In the genomic region with DNA sequence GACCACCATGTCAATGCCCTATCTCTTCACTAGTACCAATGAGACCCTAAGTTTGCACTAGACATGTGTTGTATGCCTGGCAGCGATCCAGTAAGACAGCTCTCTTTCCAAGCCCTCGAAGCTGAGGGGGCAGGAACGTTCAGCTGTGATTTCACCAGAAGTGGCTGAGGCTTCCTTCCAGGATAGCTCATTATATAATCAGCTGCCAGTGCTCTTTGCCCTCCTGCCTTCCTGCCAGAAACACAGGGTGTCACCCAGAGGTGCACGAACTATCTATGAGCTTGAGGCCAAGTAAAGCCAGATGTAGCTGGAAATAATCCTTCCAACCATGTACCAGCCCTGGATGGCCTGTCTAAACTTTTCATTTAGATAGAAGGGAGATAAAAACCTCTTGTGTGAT, we compare ENCODE assay signal across 17 mouse cellular contexts. TPM values are rescaled to one million over a fixed set of nuclear protein-coding genes. Genes with fewer than 3 reads are reported as not detected.
DNase-seq lines count a peak whose midpoint lies in the region; ATAC-seq lines count a peak whose summit lies in the region.
"Had no signal": no experiment of that assay in that cellular context is flagged by ENCODE, and none has a peak within 500 bp of the region (broad histone marks: within the 10 kb centered on the region; RNA-seq: fewer than 3 reads in every experiment).

No protein-coding gene starts in this region.

- WGBS in kidney, embryonic 15.5 days, result 55% methylated on average over 4 of the region's 4 CpGs

- H3K4me3 ChIP-seq in kidney, embryonic 15.5 days (replicated peaks), result no peak overlapping the region
- H3K4me3 ChIP-seq: heart, embryonic 15.5 days; hindbrain, embryonic 15.5 days had no signal

- DNase-seq in adrenal gland, postnatal 14 days, result peak; percentile 42
- no peak for DNase-seq in adrenal gland, adult 8-10 months
- peak; percentile 78 for DNase-seq in kidney, adult 11 months
- peak; percentile 15 for DNase-seq in right cerebral cortex, adult 18-20 months
- DNase-seq in right cerebral cortex, adult 2 months (ENCODE audit: low spot score in 2 of 2), result no peak
- DNase-seq in lung, postnatal 36 days, result peak; percentile 13
- DNase-seq: cerebellum, adult 8-10 months; midbrain, embryonic 14.5 days had no signal

- H3K27me3 ChIP-seq in kidney, embryonic 15.5 days, result no peaks in the 10 kb centered on the region
- H3K27me3 ChIP-seq: heart, embryonic 15.5 days; hindbrain, embryonic 15.5 days had no signal

- H3K4me2 ChIP-seq in kidney, embryonic 15.5 days, result no peak overlapping the region
- H3K4me2 ChIP-seq: heart, embryonic 15.5 days; hindbrain, embryonic 15.5 days; liver, embryonic 11.5 days had no signal

- H3K4me1 ChIP-seq in kidney, embryonic 15.5 days, result no peaks in the 10 kb centered on the region
- H3K4me1 ChIP-seq: hindbrain, embryonic 15.5 days had no signal

- H3K9me3 ChIP-seq in kidney, embryonic 15.5 days (replicated peaks), result no peaks in the 10 kb centered on the region
- H3K9me3 ChIP-seq: heart, embryonic 15.5 days; hindbrain, embryonic 15.5 days had no signal

- no peak for ATAC-seq in kidney, embryonic 15.5 days (replicated peaks; ENCODE audit: low FRiP score)
- ATAC-seq in erythroblast, adult 5-6 weeks (replicated peaks; ENCODE audit: low FRiP score, poor library complexity, severe bottlenecking), result no peak
- ATAC-seq: forebrain, embryonic 16.5 days; intestine, postnatal 0 days had no signal

- no peaks in the 10 kb centered on the region for H3K36me3 ChIP-seq in kidney, embryonic 15.5 days
- H3K36me3 ChIP-seq: heart, embryonic 15.5 days; hindbrain, embryonic 15.5 days had no signal

- no peak overlapping the region for H3K9ac ChIP-seq in kidney, embryonic 15.5 days
- H3K9ac ChIP-seq: heart, embryonic 15.5 days; hindbrain, embryonic 15.5 days had no signal

- H3K27ac ChIP-seq in kidney, embryonic 15.5 days, result no peak overlapping the region
- H3K27ac ChIP-seq: heart, embryonic 15.5 days; hindbrain, embryonic 15.5 days; macrophage had no signal

RNA-seq across cellular contexts. Expression of a gene that starts 8.1 kb away (rescaled TPM):
- total RNA-seq in adrenal gland, postnatal 14 days (2021), result 1.1 and 1.7 TPM in 2 replicates
- 1 to 10 TPM in 2 of 4 experiments, under 1 TPM in 2; 0.12 to 7.0 (median 2.5) TPM for total RNA-seq in adrenal gland, adult 8-10 months (2022)
- polyA plus RNA-seq in kidney, embryonic 15.5 days (2015; fragmentation: Nextera tagmentation; extraction: Ambion mirVana), result 0.12 TPM in 1 of 2 replicates, not detected in the other
- 0.63 and 2.3 TPM in 2 replicates for total RNA-seq in erythroblast, adult 5-6 weeks (2015; ENCODE audit: low replicate concordance)
- 0.28 TPM in 1 of 2 replicates, not detected in the other for total RNA-seq in erythroblast, adult 5-6 weeks (2017; ENCODE audit: low replicate concordance)
- total RNA-seq: gastrocnemius, adult 8-10 months had no signal
- polyA plus RNA-seq: heart, embryonic 15.5 days; hindbrain, embryonic 15.5 days; liver, embryonic 11.5 days; macrophage; midbrain, embryonic 14.5 days had no signal

Comparison
In these comparisons a context has a peak if more than half of its experiments do, and no peak if none do; other contexts are left out.
1. DNase-seq: peak in adrenal gland, postnatal 14 days (single experiment), kidney, adult 11 months (single experiment), right cerebral cortex, adult 18-20 months (single experiment) and lung, postnatal 36 days (single experiment); none in adrenal gland, adult 8-10 months (single experiment) and right cerebral cortex, adult 2 months (0 of 2).